Mouse (Mus musculus) heart, adult 11 months (tissue): Measurements from ENCODE around the gene Axl.

Experiments used
- DNase-seq: peaks from one replicate; pipeline ENCODE4 v3.0.0; 2022

Axl gene

DNA sequence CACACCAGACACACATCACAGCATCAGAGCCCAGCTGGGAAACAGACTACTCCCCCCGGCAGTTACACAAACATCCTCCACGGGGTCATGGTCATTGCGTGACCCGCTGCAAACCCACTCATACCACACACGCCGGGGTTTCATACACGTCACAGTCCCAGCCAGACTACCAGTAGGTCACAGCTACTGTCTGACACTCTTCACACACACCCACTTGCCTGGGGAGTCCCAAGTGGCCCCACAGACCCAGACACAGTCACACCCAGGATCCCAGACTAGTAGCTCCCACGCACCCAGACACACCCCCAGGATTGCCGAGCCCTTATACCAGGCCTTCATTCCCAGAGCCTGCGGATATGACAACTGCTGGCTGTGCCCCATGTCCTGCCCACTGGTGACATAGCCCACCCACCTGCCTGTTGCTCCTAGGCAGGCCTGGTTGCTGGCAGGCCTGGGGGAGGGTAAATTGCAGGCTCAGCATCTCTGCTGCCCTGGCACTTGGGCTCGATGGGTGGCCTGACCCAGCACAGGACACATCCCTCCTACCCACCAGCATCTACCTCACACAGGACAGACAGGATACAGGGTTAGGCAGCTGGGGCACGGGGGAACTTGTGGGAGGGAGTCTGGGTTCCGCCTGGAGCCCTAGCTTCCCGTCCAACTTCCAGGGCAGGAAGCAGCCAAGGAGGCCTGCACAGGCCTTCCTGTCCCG is 80.8 kb downstream of the Axl start:
- DNase-seq: peak; percentile 99
